Mouse (Mus musculus) liver, adult (tissue): ENCODE measurements around the gene Rcn3.

ENCODE experiments used
- GATA4 ChIP-seq: IDR thresholded peaks from 2 replicates; pipeline ENCODE4 v1.6.1; 2014; ENCODE audit warnings: mild to moderate bottlenecking, low read length; ENCODE audit not compliant: insufficient replicate concordance

Gene Rcn3

DNA sequence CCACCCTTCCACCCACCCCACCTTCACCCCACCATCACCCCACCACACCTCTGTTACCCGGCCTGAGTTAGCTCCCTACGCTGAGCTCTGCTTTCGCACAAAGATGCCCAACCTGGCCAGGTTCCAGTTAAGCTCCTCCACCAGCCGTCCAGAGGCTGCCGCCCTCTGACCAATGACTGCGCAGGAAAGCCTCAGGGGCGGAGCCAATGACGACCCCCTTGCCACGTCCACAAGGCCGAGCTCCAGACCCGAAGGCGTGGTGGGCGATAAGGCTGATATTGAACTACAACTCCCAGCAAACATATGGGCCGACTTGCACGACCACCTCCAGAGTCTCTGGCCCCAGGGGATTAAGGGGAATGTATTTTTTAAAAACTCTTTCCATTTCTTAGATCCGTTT is at the start of gene Rcn3:
Gene Rcn3, minus strand, starts transcription at position 174 of the 400 bp plus-strand sequence.
- TF ChIP-seq GATA4: peak; percentile 61; the same call in 1 of the 2 replicates

DNA sequence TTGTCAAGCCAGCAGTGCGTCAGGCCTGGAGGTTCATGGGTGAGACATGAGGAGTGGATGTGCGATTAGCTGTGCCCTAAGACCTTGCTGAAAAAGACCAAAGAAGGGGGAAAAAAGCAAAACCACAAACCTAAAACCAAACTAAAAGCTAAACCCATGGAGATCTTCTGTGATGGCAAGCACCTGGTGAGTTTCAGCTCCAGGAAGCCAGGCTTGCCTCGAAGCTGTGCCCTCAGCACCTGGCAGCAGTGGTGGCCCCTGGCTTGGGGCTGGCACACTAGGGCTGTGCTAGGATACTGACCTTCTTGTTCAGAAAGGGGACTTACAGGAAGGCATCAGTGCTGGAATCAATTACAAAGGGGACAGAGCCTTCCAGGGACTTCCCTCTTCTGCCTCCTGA is 49.3 kb upstream of the Rcn3 start:
- no peak for TF ChIP-seq GATA4

DNA sequence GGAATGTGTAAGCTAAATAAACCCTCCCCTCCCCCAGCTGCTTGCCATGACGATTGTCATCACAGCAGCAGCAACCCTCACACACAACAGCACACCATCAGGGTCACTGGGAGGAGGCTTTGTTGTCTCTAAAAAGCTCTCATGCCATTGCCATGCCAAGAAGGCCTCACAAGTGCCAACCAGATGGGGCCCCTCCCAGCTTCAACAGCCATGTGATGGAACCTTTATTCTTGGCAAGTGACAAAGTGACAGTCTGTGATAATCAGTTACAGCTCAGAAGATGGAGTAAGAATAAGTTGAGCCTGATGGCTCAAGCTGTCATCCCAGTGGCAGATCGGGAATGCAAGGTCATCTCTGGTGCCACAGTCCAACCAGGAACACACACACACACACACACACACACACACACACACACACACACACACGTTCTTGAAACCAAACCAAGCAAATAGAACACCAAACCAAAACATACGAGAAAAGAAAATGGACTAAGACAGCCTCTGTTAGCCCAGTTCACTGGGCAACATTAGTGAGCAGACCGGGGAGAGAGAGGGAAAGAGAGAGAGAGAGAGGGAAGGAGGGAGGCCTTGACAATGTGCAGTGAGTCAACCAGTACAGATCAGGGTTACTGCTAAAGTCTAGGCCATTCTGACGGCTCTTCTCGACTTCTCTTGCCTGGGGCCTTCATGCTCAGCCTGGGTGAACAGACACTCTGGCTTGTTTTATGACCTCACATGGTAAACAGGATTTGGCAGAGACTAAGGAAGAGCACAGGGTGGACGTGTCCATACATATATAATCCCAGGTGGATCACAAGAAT is 48.1 kb upstream of the Rcn3 start:
- no peak for TF ChIP-seq GATA4

DNA sequence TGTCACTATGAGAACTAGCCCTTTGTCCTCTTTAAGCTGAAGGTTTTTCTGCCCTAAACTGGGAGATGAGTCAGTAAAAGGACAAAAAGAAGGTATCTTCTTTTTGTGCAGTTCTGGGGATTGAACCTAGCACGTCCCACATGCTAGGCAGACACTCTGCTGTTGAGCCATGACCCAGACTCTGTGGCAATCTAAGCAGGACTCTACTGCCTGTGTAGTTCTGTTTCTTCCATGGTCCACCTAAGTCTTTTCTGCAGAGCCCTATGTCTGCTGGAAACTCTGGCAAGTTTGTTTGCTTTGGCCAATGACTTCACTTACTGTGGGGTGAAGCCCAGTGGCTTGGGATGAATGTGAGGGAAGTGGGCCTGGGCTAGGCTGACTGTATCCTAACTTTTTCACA is 46.4 kb upstream of the Rcn3 start:
- no peak for TF ChIP-seq GATA4

DNA sequence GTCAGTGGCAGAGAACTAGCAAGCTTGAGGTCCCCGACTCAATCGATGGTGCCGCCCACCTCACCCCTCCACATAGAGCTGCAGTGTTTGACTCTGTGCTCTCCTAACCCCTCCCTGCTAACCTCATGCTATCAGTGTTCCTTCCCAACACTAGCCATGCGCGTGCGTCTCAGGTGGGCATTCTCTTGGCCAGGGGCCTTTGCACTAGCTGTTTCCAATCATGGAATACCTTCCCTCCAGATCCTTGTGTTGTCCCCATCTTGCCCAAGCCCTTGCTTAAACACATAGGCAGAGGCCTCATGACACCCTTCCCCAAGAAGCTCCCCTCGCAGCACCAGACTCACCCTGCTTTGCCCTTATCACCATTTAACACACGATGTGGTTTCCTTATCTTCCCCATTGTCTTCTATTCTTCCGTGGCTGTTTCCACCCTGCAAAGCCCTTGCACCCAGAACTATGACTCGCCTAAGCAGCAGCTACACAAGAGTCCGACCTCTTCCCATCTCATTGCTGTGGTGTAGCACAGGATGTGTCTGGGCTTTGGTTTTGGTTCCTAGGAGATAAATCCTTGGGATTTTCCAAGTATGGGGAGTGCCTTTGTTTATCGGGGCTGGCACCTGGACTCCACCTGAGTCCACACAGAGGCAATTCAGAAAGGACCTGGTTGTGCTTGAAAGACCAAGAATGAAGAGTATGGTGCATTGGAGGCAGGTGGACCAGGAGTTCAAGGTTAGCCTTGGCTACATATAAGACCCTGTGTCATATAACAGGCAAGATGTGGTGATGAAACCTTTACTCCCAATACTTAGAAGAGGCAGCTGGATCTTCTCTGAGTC is 45.4 kb upstream of the Rcn3 start:
- no peak for TF ChIP-seq GATA4

DNA sequence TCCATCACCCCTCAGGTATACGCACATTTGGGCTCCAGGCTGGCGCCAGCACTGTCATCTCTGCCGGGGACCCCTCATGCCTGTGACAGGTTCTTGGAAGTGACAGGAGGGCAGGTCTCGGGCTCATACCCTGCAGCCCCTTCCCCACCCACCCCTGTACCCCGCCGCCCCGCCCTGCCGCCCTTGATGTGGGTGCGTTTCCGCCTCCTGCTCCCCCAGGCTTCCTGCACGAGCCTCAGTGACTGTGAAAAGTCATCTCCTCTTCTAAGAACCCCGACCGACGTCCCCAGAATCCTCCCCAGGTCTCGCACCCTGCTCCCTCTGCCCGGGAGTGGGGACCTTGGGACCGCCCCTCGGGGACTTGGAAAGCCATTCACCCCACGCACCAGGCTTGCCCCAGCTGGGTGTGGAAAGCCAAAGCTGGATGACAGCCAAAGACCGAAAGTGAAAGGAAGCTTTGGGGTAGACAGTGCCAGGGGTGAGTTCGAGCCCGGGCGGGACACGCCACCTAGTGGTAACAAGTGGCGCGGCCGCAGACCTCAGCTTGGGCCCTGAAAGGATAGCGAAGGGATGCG is 44.1 kb upstream of the Rcn3 start, which contains the start of the genes Gm45713 and Flt3l:
Gene Gm45713, minus strand, starts transcription at position 239 of the 575 bp plus-strand sequence.
Gene Flt3l, minus strand, starts transcription at position 440 of the 575 bp plus-strand sequence.
- 0 out of 2 replicates have a peak, but pooled peaks have one; percentile 9 for TF ChIP-seq GATA4

DNA sequence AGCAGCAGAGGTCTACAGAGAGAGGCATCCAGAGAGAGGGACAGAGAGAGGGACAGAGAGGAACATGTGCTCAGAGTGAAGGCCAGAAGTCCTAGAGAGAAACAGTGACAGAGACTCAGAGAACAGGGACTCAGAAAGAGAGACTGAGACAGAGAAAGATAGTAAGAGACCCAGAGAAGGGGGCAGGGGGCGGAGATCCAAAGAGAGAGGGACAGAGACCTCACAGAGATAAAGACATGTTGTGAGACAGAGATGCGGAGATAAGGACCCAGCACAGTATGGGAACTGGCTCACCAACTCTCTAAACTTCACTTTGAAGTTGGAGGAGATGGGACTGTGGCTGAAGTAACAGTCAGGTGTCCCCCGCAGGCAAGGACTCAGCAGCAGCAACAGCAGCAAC is 43.3 kb upstream of the Rcn3 start:
- TF ChIP-seq GATA4: no peak

DNA sequence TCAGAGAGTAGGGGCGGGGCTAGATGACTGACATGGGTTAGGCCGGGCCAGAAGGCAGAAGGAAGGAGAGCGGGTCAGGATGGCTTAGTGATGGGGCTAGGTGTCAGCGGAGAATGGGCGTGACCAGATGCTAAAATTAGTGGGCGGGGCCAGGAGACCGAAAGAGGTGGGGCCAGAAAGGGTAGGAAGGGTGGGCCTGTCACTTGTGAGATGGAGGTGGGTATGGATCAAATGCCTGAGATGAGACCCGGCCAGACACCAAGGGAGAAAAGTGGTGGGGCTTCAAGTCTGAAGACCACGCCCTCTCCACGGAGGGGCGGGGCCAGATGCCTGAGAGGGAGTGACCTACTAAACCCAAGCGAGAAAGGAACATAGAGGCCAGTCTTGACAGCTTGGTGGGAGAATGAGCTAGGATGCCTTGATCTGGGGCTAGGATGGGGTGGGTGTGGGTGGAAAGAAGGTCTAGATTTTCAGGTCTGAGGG is 42.6 kb upstream of the Rcn3 start:
- TF ChIP-seq GATA4: no peak

DNA sequence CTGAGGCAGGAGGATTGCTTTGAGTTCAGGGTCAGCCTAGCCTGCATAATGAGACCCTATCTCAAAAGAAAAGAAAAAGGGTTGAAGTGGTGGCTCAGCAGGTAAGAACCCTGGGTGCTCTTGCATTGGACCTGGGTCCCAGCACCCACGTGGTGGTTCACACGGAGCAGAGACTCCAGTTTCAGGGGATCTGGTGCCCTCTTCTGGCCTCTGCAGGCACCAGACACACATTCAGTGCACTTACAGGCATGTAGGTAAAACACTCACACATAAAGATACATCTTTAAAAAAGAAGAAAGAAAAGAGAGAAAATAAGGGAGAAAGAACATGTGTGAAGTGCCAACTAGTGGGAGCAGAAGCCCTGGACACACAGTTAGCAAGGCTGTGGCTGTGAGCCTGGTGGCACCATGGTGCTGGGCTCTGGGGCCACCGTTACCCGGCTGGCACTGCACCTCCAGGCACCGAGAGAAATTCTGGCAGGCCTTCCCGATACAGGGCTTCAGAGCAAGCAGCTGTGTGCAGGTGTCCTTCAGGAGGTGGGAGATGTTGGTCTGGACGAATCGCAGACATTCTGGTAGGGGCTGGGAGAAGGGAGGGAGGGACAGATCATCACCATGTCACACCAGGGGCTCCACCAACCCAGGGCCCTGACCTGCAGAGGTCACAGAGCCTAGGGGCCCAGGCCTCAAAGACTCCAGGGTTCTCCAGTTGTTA is 41.6 kb upstream of the Rcn3 start:
- no peak for TF ChIP-seq GATA4

DNA sequence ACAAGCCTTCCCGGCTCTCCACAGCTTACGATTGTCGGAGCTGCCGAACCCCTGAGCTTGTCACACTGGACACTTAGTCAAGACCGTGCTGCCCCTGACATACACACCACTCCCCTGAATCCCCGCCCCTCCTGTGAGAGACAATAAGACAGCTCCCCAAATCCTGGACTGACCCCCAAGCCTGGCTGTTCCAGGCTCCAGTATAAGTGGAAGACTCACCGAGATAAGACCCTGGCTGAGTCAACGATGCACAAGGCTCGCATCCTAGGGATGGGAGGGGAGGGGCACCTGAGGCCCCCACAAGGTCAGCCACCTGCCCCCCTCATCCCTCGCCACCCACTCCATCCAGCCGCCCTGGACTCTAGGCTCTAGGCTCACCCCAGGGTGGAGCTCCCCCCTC is 39.8 kb upstream of the Rcn3 start:
- no peak for TF ChIP-seq GATA4

DNA sequence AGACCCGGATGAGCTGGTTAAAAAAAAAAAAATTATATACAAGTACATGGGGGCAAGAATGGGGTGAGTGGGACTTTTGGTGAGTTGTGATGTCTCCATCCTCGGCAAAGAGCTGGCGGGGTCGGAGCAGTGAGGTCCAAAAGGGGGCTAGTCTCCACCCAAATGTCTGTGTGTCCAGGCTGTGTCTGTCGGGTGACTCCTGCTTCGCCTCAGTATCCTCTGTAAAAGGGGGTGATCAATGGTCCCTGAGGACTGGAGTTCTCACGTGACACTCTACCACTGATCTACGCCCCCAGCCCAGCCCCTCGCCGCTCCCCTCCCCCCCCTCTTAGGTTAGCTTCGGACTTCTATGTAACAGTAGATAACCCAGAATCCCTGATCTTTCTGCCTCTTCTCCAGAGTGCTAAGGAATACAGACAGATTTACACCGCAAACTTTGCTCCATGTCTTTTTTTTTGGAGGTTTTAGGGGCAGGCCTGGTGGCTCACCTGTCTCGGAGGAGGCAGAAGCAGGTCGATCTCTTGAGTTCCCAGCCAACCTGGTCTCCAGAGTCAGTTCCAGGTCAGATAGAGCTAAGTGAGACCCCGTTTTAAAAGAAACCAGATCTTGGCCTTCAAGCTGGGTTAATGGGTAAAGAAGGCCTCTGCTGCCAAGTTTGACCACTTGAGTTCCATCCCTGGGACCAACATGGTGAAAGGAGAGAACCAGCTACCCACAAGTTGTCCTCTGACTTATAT is 37.9 kb upstream of the Rcn3 start:
- TF ChIP-seq GATA4: no peak

DNA sequence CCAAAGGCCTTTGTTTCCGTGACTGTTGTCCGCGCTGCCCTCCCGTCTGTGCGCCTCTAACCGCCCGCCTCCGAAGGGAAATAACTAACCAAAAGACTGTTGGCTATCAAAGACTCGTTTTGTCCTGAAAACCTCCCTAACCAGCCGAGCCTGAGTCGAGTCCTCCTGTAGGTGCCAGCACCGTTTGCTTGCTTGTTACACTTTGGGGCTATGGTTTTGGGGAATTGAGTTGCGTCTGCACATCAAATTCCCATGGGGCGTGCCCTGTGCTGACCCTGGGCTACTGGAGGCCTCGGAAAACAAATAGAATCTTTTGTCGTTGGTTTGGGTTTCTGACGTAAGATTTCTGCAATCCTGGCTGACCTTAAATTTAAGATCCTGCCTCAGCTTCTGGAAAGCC is 37.3 kb upstream of the Rcn3 start:
- TF ChIP-seq GATA4: no peak

DNA sequence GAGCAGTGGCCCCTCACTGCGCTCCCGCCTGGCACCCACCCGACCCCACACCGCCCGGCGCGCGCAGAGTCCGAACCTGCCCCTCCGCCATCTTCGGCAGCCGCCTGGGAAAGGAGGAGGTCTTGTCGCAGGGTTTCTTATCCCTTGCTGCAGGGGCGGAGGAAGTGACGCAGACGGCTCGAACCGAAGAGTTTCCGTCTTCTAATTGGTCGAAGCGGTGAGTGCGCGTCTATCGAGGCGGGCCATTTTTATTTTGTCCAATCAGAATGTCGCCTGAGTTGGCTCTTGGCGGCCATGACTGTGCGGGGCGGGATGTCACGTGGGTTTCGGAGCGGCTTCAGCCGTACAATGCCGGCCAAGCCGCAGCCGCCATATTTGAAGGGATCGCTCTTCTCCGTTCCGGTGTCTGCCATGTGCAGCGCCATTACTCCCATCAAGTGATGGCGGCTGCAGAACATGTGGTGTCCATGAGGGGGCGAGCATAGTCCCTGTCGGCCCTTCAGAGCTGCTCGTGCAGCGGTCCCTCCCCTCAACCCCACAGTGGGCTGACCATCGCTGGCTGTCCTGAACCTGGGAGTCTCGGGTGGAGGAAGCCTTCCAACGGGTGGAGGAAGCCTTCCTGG is 36.7 kb upstream of the Rcn3 start, which contains the start of gene Rpl13a:
Gene Rpl13a, minus strand, starts transcription at position 138 of the 623 bp plus-strand sequence.
- no peak; the same call in 1 of the 2 replicates for TF ChIP-seq GATA4

DNA sequence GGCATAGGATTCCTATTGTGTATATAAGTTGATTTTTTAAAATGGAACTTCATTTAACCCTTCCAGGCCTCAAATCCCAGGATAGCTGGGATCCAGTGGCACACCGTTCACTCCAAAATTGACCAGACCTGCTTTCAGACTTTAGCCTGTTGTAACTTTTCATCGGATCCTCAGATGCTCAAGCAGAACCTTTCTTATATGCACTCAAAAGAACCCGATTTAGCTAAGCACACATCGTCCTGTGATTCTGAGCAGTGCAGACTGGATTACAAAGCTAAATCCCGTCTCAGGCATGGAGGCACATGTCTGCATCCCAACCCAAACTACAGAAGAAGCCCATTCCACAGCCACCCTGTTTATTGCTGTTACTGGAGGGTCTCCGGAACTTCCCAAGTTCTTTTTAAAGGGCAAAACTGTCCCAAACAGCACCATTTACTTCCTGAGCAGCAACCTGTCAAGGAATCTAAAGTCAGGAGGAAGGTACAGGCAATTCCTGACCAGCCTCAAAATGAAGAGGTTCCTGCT is 35.7 kb upstream of the Rcn3 start:
- no peak for TF ChIP-seq GATA4
